In genomic region chr1:185187135-185187785, GRCm38 (mm10) we compare ENCODE assay signal across 7 mouse cellular contexts. TPM values are rescaled to one million over a fixed set of nuclear protein-coding genes. Genes with fewer than 3 reads are reported as not detected.
DNase-seq lines count a peak whose midpoint lies in the region; ATAC-seq and TF ChIP-seq lines count a peak whose summit lies in the region.

No protein-coding gene starts in this region.

- no peak overlapping the region for H3K4me2 ChIP-seq in kidney, embryonic 15.5 days
- H3K4me2 ChIP-seq in neural tube, embryonic 15.5 days = no peak overlapping the region

- no peak for TF ChIP-seq POLR2A in kidney, adult 2 months (IDR thresholded peaks at IDR 0.05; ENCODE audit: low read depth, low read length)

- 0 out of 2 replicates have a peak, but pooled peaks have one; percentile 16 for TF ChIP-seq CTCF in kidney, adult 2 months (conservative IDR thresholded peaks at IDR 0.05; ENCODE audit: insufficient read depth, insufficient read length, low read depth, low read length)

- ATAC-seq in kidney, embryonic 15.5 days (replicated peaks; ENCODE audit: low FRiP score) = no peak; the same call in 1 of the 2 replicates
- peak; percentile 47; the same call in 1 of the 2 replicates for ATAC-seq in neural tube, embryonic 15.5 days (ENCODE audit: low FRiP score)

- H3K4me1 ChIP-seq in kidney, adult 2 months (ENCODE audit: control insufficient read depth, insufficient read depth, low read length) = no peaks in the 10 kb centered on the region
- no peaks in the 10 kb centered on the region for H3K4me1 ChIP-seq in kidney, embryonic 15.5 days
- peaks cover 11% of the 10 kb centered on the region for H3K4me1 ChIP-seq in neural tube, embryonic 15.5 days

- H3K36me3 ChIP-seq in kidney, adult 2 months (ENCODE audit: control insufficient read depth, insufficient read depth, low read length) = no peaks in the 10 kb centered on the region
- no peaks in the 10 kb centered on the region for H3K36me3 ChIP-seq in kidney, embryonic 15.5 days
- no peaks in the 10 kb centered on the region for H3K36me3 ChIP-seq in neural tube, embryonic 15.5 days

- no peak overlapping the region for H3K4me3 ChIP-seq in kidney, adult 2 months (ENCODE audit: insufficient read depth, low read depth, low read length)
- H3K4me3 ChIP-seq in kidney, embryonic 15.5 days (replicated peaks) = no peak overlapping the region
- no peak overlapping the region for H3K4me3 ChIP-seq in neural tube, embryonic 15.5 days (replicated peaks)

- DNase-seq in kidney, adult 2 months = peak; percentile 30
- peak; percentile 49 for DNase-seq in MEL-GATA-1-ER (ENCODE audit: extremely low read depth, low read depth)
- peak; percentile 73 for DNase-seq in embryo, embryonic 10 days (ENCODE audit: low spot score)
- peak; percentile 38 for DNase-seq in kidney, postnatal 14 days
- no peak for DNase-seq in thymus, postnatal 0 days (ENCODE audit: low spot score)

- no peaks in the 10 kb centered on the region for H3K27me3 ChIP-seq in kidney, adult 2 months (replicated peaks; ENCODE audit: control insufficient read depth, insufficient read depth, low read length)
- no peaks in the 10 kb centered on the region for H3K27me3 ChIP-seq in kidney, embryonic 15.5 days
- H3K27me3 ChIP-seq in neural tube, embryonic 15.5 days (replicated peaks) = no peaks in the 10 kb centered on the region

- no peaks in the 10 kb centered on the region for H3K9me3 ChIP-seq in kidney, embryonic 15.5 days (replicated peaks)
- H3K9me3 ChIP-seq in neural tube, embryonic 15.5 days (replicated peaks) = no peaks in the 10 kb centered on the region

- H3K27ac ChIP-seq in kidney, adult 2 months (ENCODE audit: insufficient read depth, low read depth, low read length) = no peak overlapping the region
- no peak overlapping the region for H3K27ac ChIP-seq in kidney, embryonic 15.5 days
- no peak overlapping the region for H3K27ac ChIP-seq in neural tube, embryonic 15.5 days (replicated peaks)

- H3K9ac ChIP-seq in kidney, embryonic 15.5 days = no peak overlapping the region
- no peak overlapping the region for H3K9ac ChIP-seq in neural tube, embryonic 15.5 days (replicated peaks)

- WGBS in kidney, adult 2 months = 62% methylated on average over 13 of the region's 13 CpGs
- 69% methylated on average over 13 of the region's 13 CpGs for WGBS in kidney, embryonic 15.5 days
- 68% methylated on average over 13 of the region's 13 CpGs for WGBS in neural tube, embryonic 15.5 days

RNA-seq across cellular contexts. Expression of gene Rab3gap2, which starts 16.7 kb away (rescaled TPM):
- polyA plus RNA-seq in kidney, adult 2 months (2012; rRNA removed) = 14.5 and 15.3 TPM in 2 replicates
- polyA plus RNA-seq in kidney, embryonic 15.5 days (2015; fragmentation: Nextera tagmentation; extraction: Ambion mirVana) = 20.2 and 20.9 TPM in 2 replicates
- polyA plus RNA-seq in neural tube, embryonic 15.5 days (2015; fragmentation: Nextera tagmentation; extraction: Ambion mirVana) = 23.8 and 24.5 TPM in 2 replicates
- polyA plus RNA-seq in thymus, postnatal 0 days (2015; fragmentation: Nextera tagmentation; extraction: Ambion mirVana) = 16.2 and 16.8 TPM in 2 replicates
